Mouse (Mus musculus) C2C12 (cell line): ENCODE results near the gene Ripor2.

ENCODE experiments used
- CTCF ChIP-seq: IDR thresholded peaks from one replicate; pipeline ENCODE4 v1.5.1; 2011; ENCODE audit not compliant: control insufficient read depth, insufficient read depth, insufficient read length
- FOSL1 ChIP-seq: IDR thresholded peaks from one replicate; pipeline ENCODE4 v1.8.0; 2011; ENCODE audit warnings: mild to moderate bottlenecking, low read length; ENCODE audit not compliant: poor library complexity, insufficient read depth, severe bottlenecking
- MAX ChIP-seq: IDR thresholded peaks from one replicate; pipeline ENCODE4 v1.6.1; 2011; ENCODE audit warnings: mild to moderate bottlenecking, control low read depth
- MYOD1 ChIP-seq: IDR thresholded peaks from one replicate; pipeline ENCODE4 v1.6.1; 2011; ENCODE audit warnings: low read depth; ENCODE audit not compliant: control insufficient read depth, insufficient read length
- MYOG ChIP-seq: IDR thresholded peaks from one replicate; pipeline ENCODE4 v1.6.1; 2011; ENCODE audit not compliant: control insufficient read depth, insufficient read length; ENCODE audit errors: extremely low read depth
- USF1 ChIP-seq: IDR thresholded peaks from one replicate; pipeline ENCODE4 v1.6.1; 2011; ENCODE audit warnings: low read depth, mild to moderate bottlenecking, control low read depth, moderate library complexity

- TF ChIP-seq CTCF, result no peak
- TF ChIP-seq MYOG, result no peak
- TF ChIP-seq MYOD1, result no peak
- TF ChIP-seq FOSL1, result no peak
- TF ChIP-seq MAX, result no peak
- no peak for TF ChIP-seq USF1
Measured at GRCm38 (mm10) chr13:24620439-24620838, 38.5 kb downstream of the Ripor2 start.
